Mouse (Mus musculus): Measurements from ENCODE around the gene Pik3r1. TPM values are rescaled to one million over a fixed set of nuclear protein-coding genes. Genes with fewer than 3 reads are reported as not detected.

Gene Pik3r1
- polyA plus RNA-seq, 1 experiment from 2014 or later, result 95.5 TPM

- ATAC-seq (ENCODE audit: insufficient number of reproducible peaks, insufficient read depth, low FRiP score, low read depth), result peak; percentile 72
- Histone ChIP-seq H3K4me1 (ENCODE audit: control insufficient read depth, insufficient read depth, low read length) (peaks cover 5% of the 10 kb centered on the region; the same call in 1 of the 2 replicates), H3K36me3 (ENCODE audit: control insufficient read depth, insufficient read depth, low read length) (no peaks in the 10 kb centered on the region), H3K4me2 (replicated peaks; ENCODE audit: low read depth, low read length) (peak overlapping the region; percentile 73), H3K27me3 (ENCODE audit: control insufficient read depth, insufficient read depth, low read length) (no peaks in the 10 kb centered on the region), H3K9me3 (ENCODE audit: control insufficient read depth, low read depth, low read length) (no peaks in the 10 kb centered on the region), H3K4me3 (ENCODE audit: low read depth, low read length) (peak overlapping the region; percentile 35), H3K9ac (replicated peaks; ENCODE audit: low read depth, low read length) (peak overlapping the region; percentile 29; the same call in 1 of the 2 replicates), H3K27ac (ENCODE audit: low read length) (peak overlapping the region; percentile 72; the same call in 1 of the 2 replicates)
- WGBS, result 3% methylated on average over 41 of the region's 41 CpGs
Measured at GRCm38 (mm10) chr13:101801372-101802186, 33.6 kb upstream of the Pik3r1 start.

- Histone ChIP-seq H3K36me3 (ENCODE audit: control insufficient read depth, insufficient read depth, low read length) (no peaks in the 10 kb centered on the region), H3K27ac (ENCODE audit: low read length) (peak overlapping the region; percentile 72; the same call in 1 of the 2 replicates), H3K4me2 (replicated peaks; ENCODE audit: low read depth, low read length) (peak overlapping the region; percentile 73), H3K9ac (replicated peaks; ENCODE audit: low read depth, low read length) (peak overlapping the region; percentile 29; the same call in 1 of the 2 replicates), H3K27me3 (ENCODE audit: control insufficient read depth, insufficient read depth, low read length) (no peaks in the 10 kb centered on the region), H3K4me3 (ENCODE audit: low read depth, low read length) (peak overlapping the region; percentile 35), H3K9me3 (ENCODE audit: control insufficient read depth, low read depth, low read length) (no peaks in the 10 kb centered on the region), H3K4me1 (ENCODE audit: control insufficient read depth, insufficient read depth, low read length) (peaks cover 5% of the 10 kb centered on the region; the same call in 1 of the 2 replicates)
- no peak for ATAC-seq (ENCODE audit: insufficient number of reproducible peaks, insufficient read depth, low FRiP score, low read depth)
- WGBS, result 27% methylated on average over 10 of the region's 10 CpGs
Measured at GRCm38 (mm10) chr13:101800833-101801371, 32.9 kb upstream of the Pik3r1 start.

GRCm38 (mm10) chr13:101800021-101800596, 32.1 kb upstream of the Pik3r1 start:
- no peak overlapping the region for H3K4me2 ChIP-seq (replicated peaks; ENCODE audit: low read depth, low read length)
- H3K27me3 ChIP-seq (ENCODE audit: control insufficient read depth, insufficient read depth, low read length), result no peaks in the 10 kb centered on the region
- H3K27ac ChIP-seq (ENCODE audit: low read length), result no peak overlapping the region
- no peak for ATAC-seq (ENCODE audit: insufficient number of reproducible peaks, insufficient read depth, low FRiP score, low read depth)
- 88% methylated on average over 13 of the region's 13 CpGs for WGBS
- H3K9ac ChIP-seq (replicated peaks; ENCODE audit: low read depth, low read length), result no peak overlapping the region
- H3K4me3 ChIP-seq (ENCODE audit: low read depth, low read length), result no peak overlapping the region
- no peaks in the 10 kb centered on the region for H3K9me3 ChIP-seq (ENCODE audit: control insufficient read depth, low read depth, low read length)
- no peaks in the 10 kb centered on the region for H3K36me3 ChIP-seq (ENCODE audit: control insufficient read depth, insufficient read depth, low read length)
- peaks cover 5% of the 10 kb centered on the region; the same call in 1 of the 2 replicates for H3K4me1 ChIP-seq (ENCODE audit: control insufficient read depth, insufficient read depth, low read length)

- Histone ChIP-seq H3K9me3 (ENCODE audit: control insufficient read depth, low read depth, low read length) (no peaks in the 10 kb centered on the region), H3K27ac (ENCODE audit: low read length) (no peak overlapping the region), H3K4me2 (replicated peaks; ENCODE audit: low read depth, low read length) (no peak overlapping the region), H3K36me3 (ENCODE audit: control insufficient read depth, insufficient read depth, low read length) (no peaks in the 10 kb centered on the region), H3K27me3 (ENCODE audit: control insufficient read depth, insufficient read depth, low read length) (no peaks in the 10 kb centered on the region), H3K9ac (replicated peaks; ENCODE audit: low read depth, low read length) (no peak overlapping the region), H3K4me1 (ENCODE audit: control insufficient read depth, insufficient read depth, low read length) (peaks cover 5% of the 10 kb centered on the region; the same call in 1 of the 2 replicates), H3K4me3 (ENCODE audit: low read depth, low read length) (no peak overlapping the region)
- no peak for ATAC-seq (ENCODE audit: insufficient number of reproducible peaks, insufficient read depth, low FRiP score, low read depth)
- WGBS, result 93% methylated on average over 2 of the region's 2 CpGs
Measured at GRCm38 (mm10) chr13:101799318-101799717, 31.3 kb upstream of the Pik3r1 start.

- no peaks in the 10 kb centered on the region for H3K9me3 ChIP-seq (ENCODE audit: control insufficient read depth, low read depth, low read length)
- H3K4me1 ChIP-seq (ENCODE audit: control insufficient read depth, insufficient read depth, low read length), result peaks cover 5% of the 10 kb centered on the region; the same call in 1 of the 2 replicates
- H3K9ac ChIP-seq (replicated peaks; ENCODE audit: low read depth, low read length), result no peak overlapping the region
- WGBS, result 86% methylated on average over 4 of the region's 4 CpGs
- no peak for ATAC-seq (ENCODE audit: insufficient number of reproducible peaks, insufficient read depth, low FRiP score, low read depth)
- no peaks in the 10 kb centered on the region for H3K27me3 ChIP-seq (ENCODE audit: control insufficient read depth, insufficient read depth, low read length)
- H3K4me3 ChIP-seq (ENCODE audit: low read depth, low read length), result no peak overlapping the region
- no peak overlapping the region for H3K4me2 ChIP-seq (replicated peaks; ENCODE audit: low read depth, low read length)
- no peaks in the 10 kb centered on the region for H3K36me3 ChIP-seq (ENCODE audit: control insufficient read depth, insufficient read depth, low read length)
- no peak overlapping the region for H3K27ac ChIP-seq (ENCODE audit: low read length)
Measured at GRCm38 (mm10) chr13:101798522-101798921, 30.5 kb upstream of the Pik3r1 start.

DNA sequence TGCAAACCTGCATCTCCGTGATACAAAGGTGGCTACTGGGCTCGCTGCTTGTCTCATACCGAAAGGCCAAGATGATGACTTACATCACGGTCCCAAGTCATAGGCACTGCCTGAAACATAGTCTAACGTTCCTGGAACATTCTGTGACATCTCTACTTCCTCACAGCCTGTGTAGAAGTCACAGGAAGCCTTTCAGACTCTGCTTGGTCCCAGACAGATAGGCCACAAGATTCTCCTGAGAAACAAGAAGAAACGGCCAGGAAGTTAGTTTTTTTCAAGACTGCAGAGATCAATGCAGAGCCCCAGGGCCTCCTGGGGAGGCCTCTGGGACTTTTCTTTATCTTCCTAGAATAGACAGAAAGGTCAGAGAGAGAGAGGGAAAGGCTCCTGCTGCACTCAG, 29.0 kb upstream of the Pik3r1 start:
- Histone ChIP-seq H3K9me3 (ENCODE audit: control insufficient read depth, low read depth, low read length) (no peaks in the 10 kb centered on the region), H3K36me3 (ENCODE audit: control insufficient read depth, insufficient read depth, low read length) (no peaks in the 10 kb centered on the region), H3K4me1 (ENCODE audit: control insufficient read depth, insufficient read depth, low read length) (peaks cover 5% of the 10 kb centered on the region; the same call in 1 of the 2 replicates), H3K9ac (replicated peaks; ENCODE audit: low read depth, low read length) (no peak overlapping the region), H3K4me2 (replicated peaks; ENCODE audit: low read depth, low read length) (no peak overlapping the region), H3K4me3 (ENCODE audit: low read depth, low read length) (no peak overlapping the region), H3K27me3 (ENCODE audit: control insufficient read depth, insufficient read depth, low read length) (no peaks in the 10 kb centered on the region), H3K27ac (ENCODE audit: low read length) (no peak overlapping the region)
- ATAC-seq (ENCODE audit: insufficient number of reproducible peaks, insufficient read depth, low FRiP score, low read depth), result no peak
- 71% methylated on average over 6 of the region's 6 CpGs for WGBS

DNA sequence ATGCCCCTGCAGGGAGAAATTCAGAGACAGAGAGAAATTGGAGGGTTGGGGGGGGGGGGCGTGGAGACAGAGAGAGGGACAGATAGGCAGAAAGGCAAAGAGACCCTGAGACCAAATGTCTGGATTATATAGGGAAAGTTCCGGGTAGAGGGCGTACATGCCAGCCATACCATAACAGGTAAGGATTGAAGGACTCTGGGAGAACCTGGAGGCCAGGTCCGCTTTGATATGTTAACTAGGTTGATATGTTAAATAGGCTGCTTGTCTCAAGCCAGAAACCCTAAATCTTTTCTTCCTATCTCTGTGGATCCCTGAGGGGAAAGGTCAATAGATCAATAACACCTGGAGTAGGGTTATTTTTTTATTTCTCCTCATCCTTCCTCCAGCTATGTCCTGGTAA, 17.7 kb upstream of the Pik3r1 start:
- Histone ChIP-seq H3K9ac (replicated peaks; ENCODE audit: low read depth, low read length) (no peak overlapping the region), H3K36me3 (ENCODE audit: control insufficient read depth, insufficient read depth, low read length) (no peaks in the 10 kb centered on the region), H3K27me3 (ENCODE audit: control insufficient read depth, insufficient read depth, low read length) (no peaks in the 10 kb centered on the region), H3K27ac (ENCODE audit: low read length) (no peak overlapping the region), H3K4me3 (ENCODE audit: low read depth, low read length) (no peak overlapping the region), H3K4me1 (ENCODE audit: control insufficient read depth, insufficient read depth, low read length) (no peaks in the 10 kb centered on the region), H3K4me2 (replicated peaks; ENCODE audit: low read depth, low read length) (no peak overlapping the region), H3K9me3 (ENCODE audit: control insufficient read depth, low read depth, low read length) (no peaks in the 10 kb centered on the region)
- ATAC-seq (ENCODE audit: insufficient number of reproducible peaks, insufficient read depth, low FRiP score, low read depth), result no peak
- 72% methylated on average over 4 of the region's 4 CpGs for WGBS

- Histone ChIP-seq H3K27ac (ENCODE audit: low read length) (no peak overlapping the region), H3K36me3 (ENCODE audit: control insufficient read depth, insufficient read depth, low read length) (no peaks in the 10 kb centered on the region), H3K9ac (replicated peaks; ENCODE audit: low read depth, low read length) (no peak overlapping the region), H3K27me3 (ENCODE audit: control insufficient read depth, insufficient read depth, low read length) (no peaks in the 10 kb centered on the region), H3K4me3 (ENCODE audit: low read depth, low read length) (no peak overlapping the region), H3K4me1 (ENCODE audit: control insufficient read depth, insufficient read depth, low read length) (no peaks in the 10 kb centered on the region), H3K4me2 (replicated peaks; ENCODE audit: low read depth, low read length) (no peak overlapping the region), H3K9me3 (ENCODE audit: control insufficient read depth, low read depth, low read length) (no peaks in the 10 kb centered on the region)
- ATAC-seq (ENCODE audit: insufficient number of reproducible peaks, insufficient read depth, low FRiP score, low read depth), result peak; percentile 82; the same call in 1 of the 2 replicates
- WGBS, result 85% methylated on average over 13 of the region's 13 CpGs
Measured at GRCm38 (mm10) chr13:101784651-101785289, 16.8 kb upstream of the Pik3r1 start.
